Mouse (Mus musculus) layer of hippocampus, postnatal 25 days (tissue): ENCODE results near the gene Rbfox3. TPM values are rescaled to one million over a fixed set of nuclear protein-coding genes. Genes with fewer than 3 reads are reported as not detected.

Experiments used
- DNase-seq, 2 experiments: peaks; one replicate each; pipeline ENCODE4 v3.0.0; 2022; ENCODE audit warnings: mixed read lengths in 2 of 2, low spot score in 1 of 2; ENCODE audit errors: extremely low spot score in 1 of 2
- microRNA-seq, 2 experiments: library from miRNA; unstranded; fragments of <30 nt; microRNA quantifications; one replicate each; pipeline ENCODE4 v1.2.0; 2021
- total RNA-seq, 2 experiments: library from RNA; stranded (reverse); gene quantifications; 2 replicates each; pipeline ENCODE4 v1.2.3; 2021

The Rbfox3 gene
- total RNA-seq, 2 experiments from 2014 or later = 266 to 285 TPM

DNA sequence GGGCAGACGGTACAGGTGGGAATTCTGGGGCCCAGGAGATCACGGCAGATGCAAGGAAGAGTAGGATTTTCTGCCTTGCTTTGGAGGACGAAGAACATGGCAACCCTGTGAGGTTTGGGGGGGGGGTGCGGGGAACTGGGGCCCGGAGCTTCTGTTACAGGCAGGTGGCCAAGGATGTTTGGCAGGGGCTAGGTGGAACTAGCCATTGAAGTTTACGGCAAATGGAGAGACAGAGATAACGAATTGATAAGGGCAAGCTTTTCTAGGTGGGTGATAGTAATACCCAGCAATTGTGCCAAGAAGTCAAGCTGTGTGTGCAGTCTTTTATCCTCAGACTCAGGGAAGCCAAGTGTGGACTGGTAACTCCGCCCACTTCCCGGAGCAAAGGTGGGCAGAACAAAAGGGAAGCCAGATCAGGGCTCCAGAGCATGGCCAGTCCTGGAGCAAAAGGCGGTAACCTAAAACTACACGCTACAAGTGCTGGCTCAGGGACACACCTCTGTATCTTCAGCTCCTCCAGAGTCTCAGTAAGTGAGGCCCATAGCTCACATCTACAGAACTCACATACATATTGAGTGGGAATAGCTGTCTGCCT lies 443.9 kb downstream of the Rbfox3 start:
- no peak for DNase-seq

DNA sequence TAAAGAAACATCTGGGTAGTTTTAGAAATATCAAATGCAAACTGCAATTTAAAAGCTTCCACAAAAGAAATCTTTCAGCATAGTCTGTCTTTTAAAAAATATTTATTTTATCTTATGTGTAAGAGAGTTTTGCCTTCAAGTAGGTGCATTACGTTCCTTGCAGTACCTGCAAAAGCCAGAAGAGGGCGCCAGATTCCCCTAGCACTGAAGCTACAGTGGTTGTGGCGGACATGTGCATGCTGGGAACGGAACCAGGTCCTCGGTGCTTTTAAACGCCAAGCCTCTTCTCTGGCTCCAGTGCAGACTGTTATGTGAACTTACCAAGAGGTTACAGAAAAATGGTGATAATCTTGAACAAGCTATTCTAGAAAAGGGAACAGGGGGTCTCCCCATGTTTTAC lies 451.1 kb downstream of the Rbfox3 start:
- no peak for DNase-seq

GRCm38 (mm10) chr11:118459536-118459935 lies 451.9 kb downstream of the Rbfox3 start:
- no peak for DNase-seq

- no peak for DNase-seq
Measured at GRCm38 (mm10) chr11:118459051-118459450, 452.3 kb downstream of the Rbfox3 start.

DNA sequence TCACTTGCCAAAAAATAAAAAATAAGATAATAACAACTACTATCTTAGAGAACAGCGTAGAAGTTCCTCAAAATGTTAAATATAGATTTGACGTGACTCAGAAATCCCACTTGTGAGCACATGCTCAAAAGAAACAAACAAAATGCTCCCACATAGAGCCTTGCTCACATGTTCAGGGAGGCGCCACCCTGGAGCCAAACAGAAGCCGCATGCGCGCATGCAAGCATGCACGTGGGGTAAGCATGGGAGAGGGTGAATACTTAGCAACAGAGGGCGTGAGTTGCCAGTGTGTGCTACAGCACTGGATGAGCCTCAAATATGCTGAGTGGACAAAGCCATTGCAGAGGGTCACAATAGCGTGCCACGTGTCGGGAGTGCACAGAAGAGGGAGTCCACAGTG lies 454.5 kb downstream of the Rbfox3 start:
- no peak for DNase-seq

DNA sequence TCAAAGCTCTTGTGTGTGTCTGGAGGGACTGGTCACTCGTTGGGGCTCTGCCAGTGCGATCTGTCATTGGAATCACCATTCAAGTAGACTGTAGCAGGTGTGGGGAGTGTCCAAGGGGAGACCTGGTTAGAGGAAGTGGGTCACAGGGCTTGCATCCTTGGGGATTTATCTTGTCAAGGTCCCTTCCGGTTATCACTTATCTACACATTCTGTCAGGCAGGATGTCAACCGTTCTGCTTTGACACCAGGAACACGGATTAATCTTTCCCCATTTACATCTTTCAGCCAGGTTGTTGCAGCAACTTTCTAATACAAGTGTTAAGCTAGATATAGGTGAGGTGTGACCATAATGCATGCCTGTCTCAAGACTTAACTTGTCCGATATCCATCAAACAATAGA lies 455.6 kb downstream of the Rbfox3 start:
- no peak for DNase-seq

DNA sequence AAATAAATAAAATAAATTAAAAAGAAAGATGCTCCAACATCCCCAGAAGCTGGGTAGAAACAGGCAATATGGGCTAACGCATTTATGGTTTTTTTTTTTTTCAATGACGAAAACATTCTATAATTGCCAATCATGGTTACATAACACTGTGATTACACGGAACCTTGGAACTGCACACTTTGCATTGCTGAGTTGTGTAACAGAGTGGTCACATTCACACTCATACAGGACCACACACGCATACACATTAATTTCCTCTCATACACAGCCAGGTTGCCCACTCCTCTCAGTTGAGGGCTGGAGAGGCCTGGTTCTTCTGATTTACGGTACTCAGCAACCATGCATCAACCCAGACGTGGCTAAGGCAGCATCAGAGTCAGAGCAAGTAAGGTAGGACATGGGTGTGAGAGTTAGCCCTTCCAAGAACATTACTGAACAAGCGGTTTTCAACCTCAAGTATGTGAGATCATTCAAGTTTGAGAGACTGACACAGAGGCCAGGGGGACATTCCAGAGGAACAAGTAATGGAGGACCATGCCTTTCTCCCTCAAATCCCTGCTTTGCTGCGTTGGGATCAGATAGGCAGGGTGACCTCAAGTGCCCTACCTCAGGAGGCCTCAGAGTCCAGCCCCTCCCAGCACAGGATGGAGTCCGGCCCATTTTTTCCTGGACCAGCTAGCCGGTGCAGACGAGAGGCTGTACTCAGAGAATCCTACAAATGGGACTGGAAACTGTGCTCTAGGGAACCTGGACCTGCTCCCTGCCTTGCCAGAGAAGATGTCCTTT lies 457.3 kb downstream of the Rbfox3 start:
- no peak for DNase-seq

DNA sequence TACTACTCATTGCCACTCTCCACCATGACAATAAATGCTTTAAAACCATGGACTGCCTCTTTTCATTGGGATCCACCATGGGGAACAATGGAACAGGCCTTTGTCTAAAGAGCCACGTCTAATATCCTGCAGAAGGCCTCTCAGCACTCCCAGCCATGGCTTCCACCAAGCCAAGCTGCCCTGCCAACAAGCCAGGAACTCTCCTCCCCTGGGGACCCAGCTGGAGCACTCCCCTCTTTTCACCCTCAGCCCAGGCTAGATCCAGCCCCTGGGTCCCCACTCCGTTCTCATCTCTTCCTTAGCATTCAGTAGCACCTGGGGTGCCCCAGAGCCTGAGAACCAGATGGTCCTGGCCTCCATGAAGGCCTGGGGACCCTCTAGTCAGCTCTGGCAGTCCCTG lies 458.4 kb downstream of the Rbfox3 start:
- DNase-seq = no peak

GRCm38 (mm10) chr11:118451211-118451610 lies 460.2 kb downstream of the Rbfox3 start:
- DNase-seq = no peak

- DNase-seq = no peak
Measured at GRCm38 (mm10) chr11:118448385-118448784, 463.0 kb downstream of the Rbfox3 start.

DNA sequence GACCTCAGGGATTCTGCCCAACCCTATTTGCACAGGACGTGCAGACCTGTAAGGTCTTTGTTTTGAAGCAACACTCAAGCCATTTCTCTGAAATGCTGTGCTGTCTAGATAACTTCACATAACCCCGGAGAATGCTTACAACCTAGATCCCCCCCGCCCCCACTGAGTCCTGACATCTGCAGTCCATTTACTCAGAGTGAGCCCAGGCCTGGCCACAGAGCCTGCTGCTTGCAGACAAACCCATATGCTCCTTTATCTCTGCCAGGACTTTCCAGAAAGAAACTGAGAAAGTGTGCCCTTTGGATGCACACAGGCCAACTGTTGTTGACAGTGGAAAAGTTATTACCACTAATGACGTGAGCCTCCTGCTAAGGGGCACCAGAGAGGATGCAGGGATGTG lies 464.1 kb downstream of the Rbfox3 start:
- no peak for DNase-seq

DNA sequence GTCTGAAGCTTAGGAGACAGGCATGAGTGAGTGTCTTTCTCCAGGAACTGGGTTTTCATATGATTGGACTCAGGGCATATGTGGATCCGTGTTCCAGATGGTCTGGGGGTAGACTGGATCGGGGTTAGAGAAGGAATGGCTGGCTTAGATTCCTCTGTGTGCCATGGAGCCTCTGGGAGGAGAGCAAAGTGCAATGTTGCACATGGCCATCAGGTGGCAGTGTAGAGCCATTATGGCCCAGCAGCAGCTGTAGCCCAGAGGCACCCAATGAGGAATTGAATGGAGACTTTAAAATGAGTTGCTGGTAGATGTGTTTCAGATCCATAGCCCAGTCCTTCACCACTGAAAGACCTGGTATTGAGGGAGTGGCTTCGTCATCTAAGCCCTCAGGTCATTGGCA lies 465.6 kb downstream of the Rbfox3 start:
- peak; percentile 59 to 68 for DNase-seq

- DNase-seq = peak; percentile 55 to 86
Measured at GRCm38 (mm10) chr11:118443201-118443970, 468.0 kb downstream of the Rbfox3 start.

DNA sequence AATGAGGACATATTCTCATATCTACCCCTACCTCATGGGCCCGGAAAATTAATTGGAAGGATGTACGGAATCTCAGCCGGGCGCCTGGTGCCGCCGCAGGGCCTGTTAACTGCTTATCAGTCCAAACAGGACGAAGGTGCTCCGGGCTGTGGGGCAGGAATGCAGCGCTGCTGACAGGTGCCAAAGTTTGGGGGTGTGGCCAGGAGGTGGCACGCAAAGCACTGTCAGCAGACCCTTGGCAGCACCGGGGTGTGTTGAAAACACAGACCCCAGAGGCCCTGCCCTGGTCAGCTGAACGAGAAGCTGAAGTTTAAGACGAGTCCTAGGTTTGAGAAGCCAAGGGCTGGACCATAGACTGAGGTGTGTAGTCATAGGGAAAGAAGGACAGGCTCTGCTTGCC lies 468.7 kb downstream of the Rbfox3 start:
- DNase-seq = no peak

Small RNA genes lying within 50 kb of the gene (microRNA-seq; reads per million reads assigned to microRNA genes)
- 0 reads per million in 2 experiments for gene Gm25040

Other genes starting within 250 kb of the Rbfox3 start
- not detected for gene Enpp7, start 76.6 kb upstream of the Rbfox3 start, total RNA-seq
- gene Cbx2, start 111.4 kb upstream of the Rbfox3 start, total RNA-seq = 1 to 10 TPM; 4.0 to 4.4 TPM
- gene Cbx8, start 129.4 kb upstream of the Rbfox3 start, total RNA-seq = 10 to 100 TPM; 13.8 to 16.7 TPM
- 10 to 100 TPM; 62.1 to 67.7 TPM for gene Cbx4, start 174.6 kb upstream of the Rbfox3 start, total RNA-seq